Mouse (Mus musculus) liver, embryonic 14.5 days (tissue): ENCODE data around the gene Rcbtb2. TPM values are rescaled to one million over a fixed set of nuclear protein-coding genes. Genes with fewer than 3 reads are reported as not detected.

Experiments
- ATAC-seq: fragments of 200-750 bp; cut with Nextera tagmentation; 2 replicates; pipeline ENCODE4 v1.8.0; 2017; ENCODE audit warnings: moderate number of reproducible peaks, mild to moderate bottlenecking, moderate library complexity; ENCODE audit not compliant: insufficient read depth
- DNase-seq, 3 experiments: peaks; one replicate each; pipeline ENCODE4 v3.0.0-alpha.2; 2012 to 2013; ENCODE audit warnings: low read depth in 3 of 3, low spot score in 3 of 3
- H3K27ac ChIP-seq: fragments of 300-500 bp; sonication (generic); 2 replicates; pipeline ENCODE4 v1.5.1; 2014; ENCODE audit warnings: moderate library complexity, mild to moderate bottlenecking, control low read depth, inconsistent platforms
- H3K27me3 ChIP-seq: fragments of 300-500 bp; sonication (generic); 2 replicates; pipeline ENCODE4 v1.6.1; 2014; ENCODE audit warnings: mild to moderate bottlenecking, low read length, moderate library complexity; ENCODE audit not compliant: control insufficient read depth, insufficient read depth
- H3K36me3 ChIP-seq: fragments of 300-500 bp; sonication (generic); replicated peaks from 2 replicates; pipeline ENCODE4 v1.6.1; 2014; ENCODE audit warnings: low read depth; ENCODE audit not compliant: control insufficient read depth, insufficient read depth
- H3K4me1 ChIP-seq, 2 experiments: fragments of 200-500 bp in 1 of 2; fragments of 300-500 bp in 1 of 2; sonication (generic) in 1 of 2; replicated peaks; 2 replicates each; pipeline ENCODE4 v1.6.1; 2012 to 2014; ENCODE audit warnings: antibody characterized with exemption in 1 of 2, inconsistent platforms in 1 of 2, low read length in 1 of 2; ENCODE audit not compliant: control insufficient read depth in 2 of 2, insufficient read depth in 2 of 2
- H3K4me2 ChIP-seq: fragments of 300-500 bp; sonication (generic); 2 replicates; pipeline ENCODE4 v1.6.1; 2014; ENCODE audit warnings: low read depth, mild to moderate bottlenecking, control low read depth, moderate library complexity
- H3K4me3 ChIP-seq, 2 experiments: fragments of 200-500 bp in 1 of 2; fragments of 300-500 bp in 1 of 2; sonication (generic) in 1 of 2; 2 replicates each; pipeline ENCODE4 v1.5.1; 2012 to 2014; ENCODE audit warnings: low read depth in 2 of 2, low read length in 2 of 2, mild to moderate bottlenecking in 2 of 2, control low read depth in 1 of 2, inconsistent platforms in 1 of 2, moderate library complexity in 1 of 2; ENCODE audit not compliant: insufficient read depth in 1 of 2
- H3K9ac ChIP-seq: fragments of 300-500 bp; sonication (generic); replicated peaks from 2 replicates; pipeline ENCODE4 v1.6.1; 2014; ENCODE audit warnings: mild to moderate bottlenecking, control low read depth, moderate library complexity
- H3K9me3 ChIP-seq: fragments of 300-500 bp; sonication (generic); 2 replicates; pipeline ENCODE4 v1.6.1; 2016; ENCODE audit warnings: low read length, mixed read lengths; ENCODE audit not compliant: control insufficient read depth
- CTCF ChIP-seq: IDR thresholded peaks from 2 replicates; pipeline ENCODE4 v1.5.1; 2016; ENCODE audit warnings: antibody characterized with exemption, low read depth, control low read depth
- EP300 ChIP-seq: IDR thresholded peaks from 2 replicates; pipeline ENCODE4 v1.6.1; 2016; ENCODE audit warnings: antibody characterized with exemption, low read depth
- WGBS: fragments of 180-500 bp; shearing (Covaris S2); extraction: QIAGEN DNeasy Blood & Tissue Kit; methylation state at CpG from one replicate; pipeline ENCODE4 v1.1.7; 2014; ENCODE audit not compliant: insufficient replicate concordance; 5-methylcytosine and 5-hydroxymethylcytosine counted together
- polyA plus RNA-seq, 2 experiments: library from polyadenylated mRNA; depleted of rRNA in 1 of 2; stranded (reverse) in 1 of 2; unstranded in 1 of 2; fragments of >200 nt; fragmentation: Nextera tagmentation in 1 of 2; extraction: Ambion mirVana in 1 of 2; gene quantifications; 2 replicates each; pipeline versions ENCODE4 v1.2.1 to v1.2.3; 2012 to 2014

Gene Rcbtb2
- polyA plus RNA-seq, 2 experiments: 7.9 to 20.3 TPM

DNA sequence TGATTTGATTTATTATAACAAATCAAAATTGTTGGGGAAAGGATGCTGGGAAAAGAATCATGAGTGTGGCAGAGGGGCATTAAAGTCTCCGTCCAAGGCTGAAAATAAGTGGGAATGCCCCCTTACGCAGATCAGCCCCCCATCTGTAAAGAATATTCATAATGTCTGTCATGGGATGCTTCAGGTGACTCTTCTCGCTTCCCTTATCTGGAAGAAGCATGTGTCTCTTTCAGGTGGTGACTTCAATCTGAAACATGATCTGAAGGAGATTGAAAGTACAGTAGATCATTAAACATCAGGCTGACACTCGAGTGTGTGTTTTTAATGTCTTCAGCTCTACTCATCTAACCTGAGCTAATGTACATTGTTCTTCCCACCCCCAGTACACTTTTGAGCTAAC lies 22.7 kb downstream of the Rcbtb2 start:
- no peaks in the 10 kb centered on the region for H3K9me3 ChIP-seq
- H3K4me2 ChIP-seq: no peak overlapping the region
- H3K4me3 ChIP-seq: no peak overlapping the region
- H3K9ac ChIP-seq: no peak overlapping the region
- TF ChIP-seq EP300: no peak
- H3K36me3 ChIP-seq: no peaks in the 10 kb centered on the region
- DNase-seq (no peak), ATAC-seq (no peak)
- peaks cover 0 to 10% of the 10 kb centered on the region in 2 experiments; a peak in 3 of 4 replicates for H3K4me1 ChIP-seq
- H3K27ac ChIP-seq: no peak overlapping the region
- no peaks in the 10 kb centered on the region for H3K27me3 ChIP-seq
- 69% methylated on average over 4 of the region's 4 CpGs for WGBS

DNA sequence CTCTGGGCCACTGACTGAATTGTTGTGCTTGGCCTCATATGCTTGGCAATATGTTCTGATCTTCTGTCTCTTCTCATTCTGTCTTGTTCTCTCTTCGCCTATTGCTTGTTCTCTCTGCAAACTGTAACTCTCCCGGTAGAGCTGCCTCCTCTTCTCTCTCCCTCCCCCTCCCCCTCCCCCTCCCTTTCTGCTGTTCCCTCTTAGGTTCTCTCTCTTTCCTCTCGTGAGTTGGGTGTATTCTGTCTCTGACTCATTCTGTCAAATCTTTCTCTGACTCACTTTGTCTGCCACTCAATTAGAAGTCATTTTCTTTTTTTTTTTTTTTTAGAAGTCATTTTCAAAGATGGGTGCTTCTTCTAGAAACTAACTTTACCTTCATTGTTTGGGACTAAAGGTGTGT lies 23.9 kb downstream of the Rcbtb2 start:
- DNase-seq: no peak
- ATAC-seq: no peak
- Histone ChIP-seq H3K4me2 (no peak overlapping the region), H3K27ac (no peak overlapping the region), H3K27me3 (no peaks in the 10 kb centered on the region), H3K4me3 (no peak overlapping the region), H3K36me3 (no peaks in the 10 kb centered on the region), H3K9me3 (no peaks in the 10 kb centered on the region), H3K9ac (no peak overlapping the region), H3K4me1 (peaks cover 0 to 10% of the 10 kb centered on the region in 2 experiments; a peak in 3 of 4 replicates)
- TF ChIP-seq EP300: no peak
- no peak for TF ChIP-seq CTCF
- WGBS: 30% methylated on average over 3 of the region's 3 CpGs

- H3K4me2 ChIP-seq: no peak overlapping the region
- no peak overlapping the region for H3K9ac ChIP-seq
- H3K27ac ChIP-seq: no peak overlapping the region
- 73% methylated on average over 3 of the region's 3 CpGs for WGBS
- DNase-seq (no peak), ATAC-seq (no peak)
- H3K27me3 ChIP-seq: no peaks in the 10 kb centered on the region
- no peaks in the 10 kb centered on the region for H3K9me3 ChIP-seq
- H3K4me1 ChIP-seq: peaks cover 0 to 7% of the 10 kb centered on the region in 2 experiments; a peak in 3 of 4 replicates
- no peaks in the 10 kb centered on the region for H3K36me3 ChIP-seq
- TF ChIP-seq CTCF: no peak
- no peak for TF ChIP-seq EP300
- H3K4me3 ChIP-seq: no peak overlapping the region
Measured at GRCm38 (mm10) chr14:73148125-73148524, 25.3 kb downstream of the Rcbtb2 start.

- TF ChIP-seq EP300 (no peak), CTCF (no peak)
- ATAC-seq: no peak
- 67% methylated on average over 4 of the region's 5 CpGs for WGBS
- no peaks in the 10 kb centered on the region for H3K4me1 ChIP-seq
- no peak for DNase-seq
- H3K27me3 ChIP-seq: no peaks in the 10 kb centered on the region
- no peak overlapping the region for H3K27ac ChIP-seq
- H3K4me2 ChIP-seq: no peak overlapping the region
- H3K36me3 ChIP-seq: no peaks in the 10 kb centered on the region
- H3K9ac ChIP-seq: no peak overlapping the region
- no peak overlapping the region for H3K4me3 ChIP-seq
- H3K9me3 ChIP-seq: no peaks in the 10 kb centered on the region
Measured at GRCm38 (mm10) chr14:73161303-73161702, 38.5 kb downstream of the Rcbtb2 start.

- no peak for ATAC-seq
- no peak for DNase-seq
Measured at GRCm38 (mm10) chr14:73162192-73162800, 39.5 kb downstream of the Rcbtb2 start.

More at GRCm38 (mm10) chr14:73162192-73162800, 39.5 kb downstream of the Rcbtb2 start:
- WGBS: 73% methylated on average over 13 of the region's 13 CpGs
- Histone ChIP-seq H3K4me3 (no peak overlapping the region), H3K27me3 (no peaks in the 10 kb centered on the region), H3K4me1 (no peaks in the 10 kb centered on the region), H3K4me2 (no peak overlapping the region), H3K9ac (no peak overlapping the region), H3K36me3 (no peaks in the 10 kb centered on the region), H3K9me3 (no peaks in the 10 kb centered on the region), H3K27ac (no peak overlapping the region)
- TF ChIP-seq CTCF (no peak), EP300 (no peak)
